Mouse (Mus musculus) central nervous system, embryonic 14 days (tissue): Measurements from ENCODE around the gene Obp1a. TPM values are rescaled to one million over a fixed set of nuclear protein-coding genes. Genes with fewer than 3 reads are reported as not detected.

Source experiments
- polyA plus RNA-seq: library from polyadenylated mRNA; depleted of rRNA; stranded (reverse); fragments of >200 nt; gene quantifications from 2 replicates; pipeline ENCODE4 v1.2.3, GENCODE M21; 2012; rRNA removed

Gene Obp1a
- polyA plus RNA-seq: 0.10 TPM in 1 of 2 replicates, not detected in the other

DNA sequence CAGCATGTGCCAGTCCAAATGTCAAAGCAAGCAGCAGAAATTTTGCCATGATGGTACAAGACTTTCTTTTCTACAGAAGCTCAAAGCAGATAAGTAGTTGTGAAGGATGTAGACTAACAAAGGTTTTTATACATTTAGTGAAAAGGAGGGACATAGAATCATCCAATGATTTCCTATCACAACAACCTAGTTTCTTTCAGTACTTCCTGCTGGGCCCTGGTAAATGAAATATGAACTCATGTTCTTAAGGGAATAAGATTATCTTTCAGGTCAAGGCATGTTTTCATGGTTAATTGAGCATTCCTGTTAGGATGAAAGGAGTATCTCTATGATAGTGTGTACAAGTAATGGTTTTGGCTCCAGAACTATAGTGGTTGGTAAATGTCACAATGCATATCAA, at the start of gene Obp1a:
Gene Obp1a, minus strand, starts transcription at position 101 of the 400 bp plus-strand sequence.

DNA sequence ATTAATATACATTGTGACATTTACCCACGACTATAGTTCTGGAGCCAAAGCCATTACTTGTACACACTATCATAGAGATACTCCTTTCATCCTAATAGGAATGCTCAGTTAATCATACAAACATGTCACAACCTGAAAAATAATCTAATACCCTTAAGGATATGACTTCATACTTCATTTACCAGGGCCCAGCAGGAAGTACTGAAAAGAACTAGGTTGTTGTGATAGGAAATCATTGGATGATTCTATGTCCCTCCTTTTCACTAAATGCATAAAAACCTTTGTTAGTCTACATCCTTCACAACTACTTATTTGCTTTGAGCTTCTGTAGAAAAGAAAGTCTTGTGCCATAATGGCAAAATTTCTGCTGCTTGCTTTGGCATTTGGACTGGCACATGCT, 34.0 kb upstream of the Obp1a start, which contains the start of gene Gm5938:
Gene Gm5938, plus strand, starts transcription at position 301 of the 400 bp plus-strand sequence.

Other genes with a start within 250 kb of the Obp1a start
- not detected in 2 replicates for gene Pbsn, start 237.8 kb downstream of the Obp1a start, polyA plus RNA-seq
- not detected in 2 replicates for gene Gm14744, start 226.6 kb downstream of the Obp1a start, polyA plus RNA-seq
- not detected in 2 replicates for gene 5430402E10Rik, start 166.3 kb downstream of the Obp1a start, polyA plus RNA-seq
- gene Gm5938, start 34.1 kb upstream of the Obp1a start, polyA plus RNA-seq: not detected in 2 replicates
- gene Obp1b, start 95.4 kb upstream of the Obp1a start, polyA plus RNA-seq: not detected in 2 replicates
- gene Gm14743, start 154.5 kb upstream of the Obp1a start, polyA plus RNA-seq: not detected in 2 replicates